Mouse (Mus musculus): Measurements from ENCODE around the gene Gimap7.
A peak's percentile ranks its signal among the peaks of the same experiment; 100 is the strongest.
"Not testable (repeated sequence)": the region's sequence is repeated elsewhere in the genome, so short reads cannot be mapped to it uniquely, and the experiment has no call there.

Gimap7 gene

DNA sequence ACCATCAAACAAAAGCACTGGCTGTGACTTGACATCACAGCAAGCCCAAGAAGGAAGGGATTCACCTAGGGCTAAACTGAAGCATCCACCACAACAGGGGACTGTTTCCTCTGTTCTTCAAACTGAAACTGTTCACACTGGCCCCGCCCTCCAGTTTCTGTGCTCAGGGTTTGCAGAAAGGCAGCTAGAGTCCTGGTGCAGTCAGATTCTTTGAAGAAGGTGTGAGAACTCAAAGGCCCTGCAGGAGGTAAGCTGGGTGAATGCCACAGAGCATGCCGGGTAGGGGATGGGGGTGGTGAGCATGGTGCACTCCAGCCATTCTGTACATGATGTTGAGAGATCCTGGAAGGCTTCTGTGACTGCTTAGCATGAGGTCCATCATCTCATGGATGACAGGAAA, at the start of gene Gimap7, which contains the start of gene Gm28053:
Gimap7 (plus strand) TSS at position 167 of the 400 bp plus-strand sequence.
Gm28053 (plus strand) TSS at position 153 of the 400 bp plus-strand sequence.
- no peak for DNase-seq

DNA sequence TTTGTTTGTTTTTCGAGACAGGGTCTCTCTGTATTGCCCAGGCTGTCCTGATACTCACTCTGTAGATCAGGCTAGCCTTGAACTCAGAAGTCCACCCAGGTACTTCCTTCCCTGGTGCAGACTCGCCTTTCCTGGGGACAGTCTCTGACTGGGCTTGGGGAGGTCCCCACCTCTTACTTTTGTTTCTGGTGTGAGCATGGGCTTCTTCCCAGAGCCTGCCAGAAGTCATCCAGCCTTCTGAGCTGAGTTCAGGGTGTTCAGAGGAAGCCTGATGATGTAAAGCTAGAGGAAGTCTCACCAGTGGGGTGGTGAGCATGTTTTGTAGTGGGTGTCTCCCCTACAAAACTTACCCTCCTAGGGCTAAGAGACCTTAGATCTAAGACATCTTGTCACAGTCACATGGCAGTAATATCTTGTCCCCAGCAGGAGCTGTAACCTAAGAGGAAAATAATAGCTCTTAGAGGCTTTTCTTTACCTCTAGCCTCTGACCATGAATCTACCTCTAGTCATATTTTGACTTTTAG, 48.9 kb upstream of the Gimap7 start:
- DNase-seq: no peak

DNA sequence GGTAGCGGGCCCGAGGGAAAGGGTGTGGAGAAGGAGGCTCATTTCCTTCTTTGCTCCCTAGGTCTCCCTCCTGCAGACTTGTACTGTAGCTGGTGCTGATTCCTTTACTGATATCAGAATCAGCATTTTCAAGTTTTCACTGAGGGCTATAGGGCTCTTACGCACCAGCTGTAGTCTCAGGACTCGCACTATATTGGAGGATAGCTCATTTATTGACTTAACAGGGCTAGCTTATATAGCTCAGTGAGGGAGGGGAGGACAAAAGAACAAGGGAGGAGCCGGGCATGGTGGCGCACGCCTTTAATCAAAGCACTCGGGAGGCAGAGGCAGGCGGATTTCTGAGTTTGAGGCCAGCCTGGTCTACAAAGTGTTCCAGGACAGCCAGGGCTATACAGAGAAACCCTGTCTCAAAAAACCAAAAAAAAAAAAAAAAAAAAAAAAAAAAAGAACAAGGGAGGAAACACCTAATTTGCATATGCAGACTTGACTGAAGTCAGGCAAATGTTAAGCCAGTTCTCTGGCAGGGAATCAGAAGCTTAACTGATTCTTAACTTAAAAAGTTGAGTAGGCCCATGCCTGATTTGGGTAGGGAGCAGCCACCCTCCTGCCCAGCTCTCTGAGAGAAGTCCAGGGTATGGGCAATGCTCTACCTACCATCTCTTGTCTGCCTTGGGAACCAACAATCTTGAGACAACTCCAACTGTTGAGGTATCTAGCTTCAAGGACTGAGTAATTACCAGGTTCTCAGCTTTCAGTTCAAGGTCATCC, 43.9 kb upstream of the Gimap7 start:
- no peak for DNase-seq

DNA sequence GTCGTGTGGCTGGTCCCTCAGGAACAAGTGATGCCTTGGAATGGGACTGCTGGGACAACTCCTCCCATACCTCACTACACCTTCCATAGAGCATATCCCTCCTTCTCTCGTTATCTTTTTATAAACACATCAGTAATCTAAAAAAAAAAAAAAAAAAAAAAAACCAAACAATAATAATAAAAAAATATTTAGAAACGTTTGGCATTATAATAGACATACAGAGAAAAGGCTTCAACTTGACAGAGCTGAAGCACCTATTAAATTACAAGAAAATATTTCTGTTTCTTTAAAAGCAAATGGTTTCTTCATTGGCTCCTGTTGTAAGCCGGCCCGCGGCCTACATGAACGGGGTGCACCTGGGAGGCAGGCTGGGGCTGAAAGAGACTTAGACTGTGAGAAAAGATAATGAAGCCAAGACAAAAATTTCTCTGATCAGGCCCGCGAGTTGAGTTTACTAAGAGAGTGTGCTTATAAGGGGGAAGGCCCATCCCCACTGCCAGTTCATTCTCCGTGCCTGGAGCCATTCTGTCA, 43.0 kb upstream of the Gimap7 start:
- no peak for DNase-seq

DNA sequence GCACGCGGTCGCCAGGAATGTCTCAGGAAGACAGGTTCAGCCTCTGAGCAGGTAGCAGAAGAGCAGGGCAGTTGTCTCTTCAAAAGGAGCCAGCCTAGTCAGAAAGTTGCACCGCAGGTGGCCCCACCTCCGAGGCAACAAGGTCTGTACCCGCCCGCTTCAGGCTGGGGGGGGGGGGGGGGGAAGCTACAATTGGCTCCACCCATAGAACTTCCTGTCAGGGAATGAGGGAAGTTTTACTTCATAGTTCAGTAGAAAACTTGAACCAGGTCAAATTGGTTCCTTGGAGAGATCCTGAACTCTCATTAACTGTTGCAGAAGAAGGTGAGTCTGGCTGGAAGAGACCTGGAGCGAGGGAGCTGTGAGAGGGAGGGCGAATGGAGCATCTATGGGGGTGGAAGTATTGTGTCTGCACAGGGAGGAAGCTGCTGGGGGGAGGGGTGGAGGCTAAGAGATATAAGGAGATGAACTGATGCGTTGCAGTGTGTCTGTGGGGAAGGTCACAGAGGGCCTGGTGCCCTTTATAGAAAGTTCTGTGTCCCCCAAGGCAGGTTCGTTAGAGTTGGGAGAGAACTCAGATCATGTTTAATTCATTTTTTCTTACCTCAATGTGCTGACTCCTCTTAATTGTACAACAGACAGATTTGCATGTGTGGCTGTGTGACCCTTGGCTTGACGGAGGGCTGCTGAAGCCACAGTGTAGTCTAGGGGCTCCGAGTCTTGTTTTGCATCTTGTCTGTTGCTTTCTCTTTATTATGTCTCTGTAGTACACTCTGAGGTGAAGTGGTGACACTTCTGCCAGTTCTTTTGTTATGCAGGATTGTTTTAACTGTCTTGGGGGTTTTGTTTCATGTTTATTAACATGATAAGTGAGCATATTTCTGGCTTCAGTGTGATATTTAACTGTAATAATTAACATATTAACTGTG, 42.2 kb upstream of the Gimap7 start, which contains the start of gene Gimap9:
Gimap9 (plus strand) TSS at position 199 of the 929 bp plus-strand sequence.
- peak; percentile 76 to 90 for DNase-seq

- DNase-seq: no peak
Measured at GRCm38 (mm10) chr6:48676860-48677415, 41.5 kb upstream of the Gimap7 start.

DNA sequence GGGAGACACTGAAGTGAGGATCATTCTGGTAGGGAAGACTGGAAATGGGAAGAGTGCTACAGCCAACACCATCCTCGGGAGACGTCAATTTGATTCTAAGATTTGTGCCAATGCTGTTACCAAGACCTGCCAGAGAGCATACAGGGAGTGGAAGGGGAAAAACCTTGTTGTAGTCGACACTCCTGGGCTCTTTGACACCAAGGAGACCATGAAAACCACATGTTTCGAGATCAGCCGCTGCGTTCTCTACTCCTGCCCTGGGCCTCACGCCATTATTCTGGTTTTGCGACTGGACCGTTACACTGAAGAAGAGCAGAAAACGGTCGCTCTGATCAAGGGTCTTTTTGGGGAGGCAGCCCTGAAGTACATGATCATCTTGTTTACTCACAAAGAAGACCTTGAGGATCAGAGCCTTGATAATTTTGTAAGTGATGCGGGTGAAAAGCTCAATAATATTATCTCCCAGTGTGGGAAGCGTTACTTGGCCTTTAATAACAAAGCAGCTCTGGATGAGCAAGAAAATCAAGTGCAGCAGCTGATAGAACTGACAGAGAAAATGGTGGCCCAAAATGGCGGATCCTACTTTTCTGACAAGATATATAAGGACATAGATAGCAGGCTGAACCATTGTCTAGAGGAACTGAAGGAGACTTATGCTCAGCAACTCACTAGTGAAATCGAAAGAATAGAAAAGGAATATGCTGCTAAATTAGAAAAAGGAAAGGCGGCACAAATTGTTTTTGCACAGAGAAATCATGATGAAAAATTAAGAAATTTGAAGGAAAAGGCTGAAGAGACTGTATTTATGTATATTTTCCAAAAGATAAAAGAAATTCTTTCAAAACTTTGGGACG, 40.7 kb upstream of the Gimap7 start:
- no peak for DNase-seq

DNA sequence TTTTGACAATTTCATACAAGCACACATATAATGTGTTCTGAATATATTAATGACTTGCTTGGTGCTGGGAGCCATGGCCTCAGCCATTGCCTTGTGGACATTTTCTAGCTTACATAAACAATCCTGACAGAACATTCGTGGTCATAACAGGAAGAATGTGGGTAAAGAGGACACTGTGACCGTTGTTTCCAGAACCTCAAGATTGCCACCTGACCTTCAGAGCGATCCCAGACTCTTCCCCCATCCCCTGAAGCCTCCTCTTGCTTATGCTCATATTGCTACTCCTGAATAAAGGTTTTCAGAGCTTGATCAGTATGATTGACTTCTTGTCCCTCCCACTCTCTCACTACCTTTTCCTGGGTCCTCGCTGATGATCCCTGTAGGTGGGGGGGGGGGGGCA, 40.0 kb upstream of the Gimap7 start:
- DNase-seq: no peak

GRCm38 (mm10) chr6:48679701-48680100, 38.7 kb upstream of the Gimap7 start:
- no peak for DNase-seq

- no peak for DNase-seq
Measured at GRCm38 (mm10) chr6:48680421-48680820, 38.0 kb upstream of the Gimap7 start.

- DNase-seq: peak in 1 of 2 experiments; percentile 55
Measured at GRCm38 (mm10) chr6:48681472-48682090, 36.8 kb upstream of the Gimap7 start.

DNA sequence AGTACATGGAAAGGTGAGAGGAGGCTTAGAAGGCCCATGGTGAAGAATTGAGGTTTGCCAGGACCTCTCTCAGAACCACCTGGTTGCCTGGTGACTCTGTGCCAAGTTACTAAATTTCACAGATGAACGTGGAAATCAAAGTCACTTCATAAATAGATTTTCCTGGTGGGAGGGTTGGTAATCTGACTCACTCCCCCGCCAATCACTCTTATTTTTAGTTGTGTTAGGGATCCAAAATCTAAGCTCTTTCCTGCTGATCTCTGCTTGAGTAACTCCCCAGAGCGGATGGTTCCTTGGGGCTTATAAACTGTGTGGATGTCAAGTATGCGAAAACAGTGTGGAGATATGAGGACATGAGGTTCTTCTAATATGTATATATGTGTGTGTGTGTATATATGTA, 36.1 kb upstream of the Gimap7 start:
- no peak for DNase-seq

DNA sequence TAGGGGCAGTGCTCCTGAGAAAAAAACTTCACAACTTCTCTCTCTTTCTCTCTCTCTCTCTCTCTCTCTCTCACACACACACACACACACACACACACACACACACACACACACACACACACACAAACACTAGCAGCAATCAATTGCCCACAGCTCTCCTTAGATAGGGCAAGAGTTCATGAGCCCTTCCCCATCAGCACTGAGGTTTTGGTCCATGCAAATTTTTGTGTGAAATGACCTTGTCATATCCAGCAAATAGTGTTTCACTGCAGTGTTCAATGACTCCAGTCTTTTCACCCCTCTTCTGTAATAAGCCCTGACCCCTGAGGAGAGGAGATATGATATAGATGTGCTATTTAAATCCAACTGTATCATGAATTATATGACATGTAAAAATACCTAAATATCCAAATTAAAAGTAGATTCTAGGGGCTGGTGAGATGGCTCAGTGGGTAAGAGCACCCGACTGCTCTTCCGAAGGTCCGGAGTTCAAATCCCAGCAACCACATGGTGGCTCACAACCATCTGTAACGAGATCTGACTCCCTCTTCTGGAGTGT, 35.1 kb upstream of the Gimap7 start:
- not testable (repeated sequence) for DNase-seq

- no peak for DNase-seq
Measured at GRCm38 (mm10) chr6:48684319-48684718, 34.1 kb upstream of the Gimap7 start, which contains the start of gene Gimap4. Gimap4 (plus strand) TSS chr6:48684549.

DNA sequence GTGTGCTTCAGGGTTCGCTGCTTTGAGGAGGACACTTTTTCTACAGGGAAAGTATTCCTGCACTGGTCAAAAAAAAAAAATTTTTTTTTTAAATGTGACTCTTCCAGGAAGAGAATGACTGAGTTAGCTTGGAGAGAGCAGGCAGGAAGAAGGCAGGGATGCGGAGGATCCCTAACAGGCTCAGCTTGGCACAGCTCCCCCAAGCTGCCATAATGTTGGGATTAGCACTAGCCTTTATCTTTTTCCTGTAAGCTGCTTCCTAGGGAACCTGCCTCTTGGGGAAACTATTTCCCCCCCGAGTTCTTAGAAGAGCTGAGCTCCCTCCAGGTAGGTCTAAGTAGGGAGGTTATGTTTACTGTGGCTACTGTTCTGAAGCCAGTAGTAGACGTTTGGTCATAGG, 33.6 kb upstream of the Gimap7 start:
- peak in 1 of 2 experiments; percentile 47 for DNase-seq

- no peak for DNase-seq
Measured at GRCm38 (mm10) chr6:48685251-48685650, 33.2 kb upstream of the Gimap7 start.

DNA sequence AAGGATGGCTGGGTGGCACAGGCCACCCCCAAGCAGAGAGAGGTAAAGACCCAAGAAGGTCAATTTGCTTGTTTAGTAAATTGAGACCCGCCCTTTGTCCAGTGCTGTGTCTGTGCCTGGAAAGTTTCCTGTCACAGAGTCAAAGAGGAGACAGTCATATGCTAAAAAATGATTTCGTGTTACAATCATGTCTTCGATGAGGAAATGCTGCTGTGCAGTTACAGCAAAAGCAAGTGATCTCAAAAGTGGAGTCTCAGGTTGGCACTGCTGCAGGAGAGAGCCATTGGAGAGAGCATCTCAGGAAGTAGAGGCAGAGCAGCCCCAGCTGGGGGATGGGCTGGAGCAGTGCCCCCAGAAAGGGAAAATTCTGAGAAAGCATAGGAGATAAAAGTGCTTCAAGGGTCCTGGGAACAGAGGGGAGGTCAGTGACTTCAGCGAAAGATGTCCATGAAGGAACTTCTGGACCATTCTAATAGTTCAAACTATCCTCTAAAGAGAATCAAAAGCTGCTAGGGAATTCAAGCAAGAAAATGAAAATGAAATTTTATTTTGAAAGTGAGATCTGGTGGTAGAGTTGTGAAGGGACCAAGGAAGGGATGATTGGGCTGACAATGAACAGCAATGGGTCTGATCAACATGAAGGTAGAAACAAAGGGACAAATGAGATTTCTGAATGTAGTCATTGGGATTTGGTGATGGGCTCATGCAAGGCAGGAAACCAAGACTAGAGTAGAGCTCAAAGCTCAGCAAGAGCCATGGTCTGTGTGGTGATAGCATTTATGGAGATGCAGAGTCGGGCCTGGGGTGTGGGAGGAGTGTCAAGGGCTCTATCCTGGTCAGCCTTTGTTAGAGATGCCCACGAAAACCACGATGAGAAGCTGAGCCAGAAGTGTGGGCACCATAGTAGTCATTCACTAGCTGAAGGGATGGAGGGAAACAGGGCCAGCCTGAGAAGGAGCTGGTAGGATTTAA, 32.4 kb upstream of the Gimap7 start:
- no peak for DNase-seq

GRCm38 (mm10) chr6:48687077-48687476, 31.3 kb upstream of the Gimap7 start:
- no peak for DNase-seq

GRCm38 (mm10) chr6:48689320-48689719, 29.1 kb upstream of the Gimap7 start:
- no peak for DNase-seq

GRCm38 (mm10) chr6:48692962-48693361, 25.5 kb upstream of the Gimap7 start:
- no peak for DNase-seq
